Mouse (Mus musculus): ENCODE measurements around the gene Fyb2. TPM values are rescaled to one million over a fixed set of nuclear protein-coding genes. Genes with fewer than 3 reads are reported as not detected.

Fyb2 gene
- polyA plus RNA-seq, 1 experiment from 2014 or later = 0.27 TPM

GRCm38 (mm10) chr4:104902836-104903235 is 10.4 kb upstream of the Fyb2 start:
- Histone ChIP-seq H3K9me3 (no peaks in the 10 kb centered on the region), H3K9ac (replicated peaks) (no peak overlapping the region), H3K4me3 (no peak overlapping the region), H3K36me3 (no peaks in the 10 kb centered on the region), H3K27ac (replicated peaks) (no peak overlapping the region), H3K4me2 (replicated peaks) (no peak overlapping the region), H3K27me3 (no peaks in the 10 kb centered on the region), H3K4me1 (no peaks in the 10 kb centered on the region)
- WGBS = 86% methylated on average over 2 of the region's 2 CpGs
- no peak for ATAC-seq (ENCODE audit: low FRiP score, low read depth)

GRCm38 (mm10) chr4:104905049-104905448 is 8.2 kb upstream of the Fyb2 start:
- Histone ChIP-seq H3K27me3 (no peaks in the 10 kb centered on the region; the same call in 1 of the 2 replicates), H3K4me1 (no peaks in the 10 kb centered on the region), H3K9me3 (no peaks in the 10 kb centered on the region), H3K27ac (replicated peaks) (no peak overlapping the region), H3K4me3 (no peak overlapping the region), H3K4me2 (replicated peaks) (no peak overlapping the region), H3K9ac (replicated peaks) (no peak overlapping the region), H3K36me3 (no peaks in the 10 kb centered on the region)
- no peak for ATAC-seq (ENCODE audit: low FRiP score, low read depth)
- WGBS = 90% methylated on average over 6 of the region's 6 CpGs

- no peak for ATAC-seq (ENCODE audit: low FRiP score, low read depth)
- H3K4me2 ChIP-seq (replicated peaks) = no peak overlapping the region
- no peaks in the 10 kb centered on the region for H3K9me3 ChIP-seq
- H3K27me3 ChIP-seq = peaks cover 14% of the 10 kb centered on the region
- WGBS = 32% methylated on average over 7 of the region's 7 CpGs
- 0 out of 2 replicates have a peak, but pooled peaks cover 6% of the 10 kb centered on the region for H3K4me1 ChIP-seq
- H3K4me3 ChIP-seq = no peak overlapping the region
- H3K36me3 ChIP-seq = no peaks in the 10 kb centered on the region
- no peak overlapping the region for H3K27ac ChIP-seq (replicated peaks)
- H3K9ac ChIP-seq (replicated peaks) = no peak overlapping the region
Observed at GRCm38 (mm10) chr4:104911685-104912084, 1.6 kb upstream of the Fyb2 start.

GRCm38 (mm10) chr4:104914711-104915247 is 1.5 kb downstream of the Fyb2 start:
- WGBS = 77% methylated on average over 6 of the region's 6 CpGs
- H3K4me1 ChIP-seq = 0 out of 2 replicates have a peak, but pooled peaks cover 6% of the 10 kb centered on the region
- no peaks in the 10 kb centered on the region for H3K9me3 ChIP-seq
- no peaks in the 10 kb centered on the region for H3K36me3 ChIP-seq
- H3K27me3 ChIP-seq = peaks cover 14% of the 10 kb centered on the region
- no peak overlapping the region for H3K9ac ChIP-seq (replicated peaks)
- ATAC-seq (ENCODE audit: low FRiP score, low read depth) = no peak
- no peak overlapping the region for H3K27ac ChIP-seq (replicated peaks)
- no peak overlapping the region for H3K4me2 ChIP-seq (replicated peaks)
- H3K4me3 ChIP-seq = no peak overlapping the region

- H3K36me3 ChIP-seq = no peaks in the 10 kb centered on the region
- no peak overlapping the region for H3K4me3 ChIP-seq
- H3K27me3 ChIP-seq = peaks cover 14% of the 10 kb centered on the region; the same call in 1 of the 2 replicates
- no peak overlapping the region for H3K27ac ChIP-seq (replicated peaks)
- 85% methylated on average over 6 of the region's 6 CpGs for WGBS
- no peak for ATAC-seq (ENCODE audit: low FRiP score, low read depth)
- H3K9ac ChIP-seq (replicated peaks) = no peak overlapping the region
- H3K4me1 ChIP-seq = 0 out of 2 replicates have a peak, but pooled peaks cover 6% of the 10 kb centered on the region
- no peak overlapping the region for H3K4me2 ChIP-seq (replicated peaks)
- H3K9me3 ChIP-seq = no peaks in the 10 kb centered on the region
Observed at GRCm38 (mm10) chr4:104918017-104918416, 4.8 kb downstream of the Fyb2 start.

- WGBS = 88% methylated on average over 5 of the region's 5 CpGs
- no peaks in the 10 kb centered on the region for H3K27me3 ChIP-seq
- H3K4me2 ChIP-seq (replicated peaks) = no peak overlapping the region
- H3K9me3 ChIP-seq = no peaks in the 10 kb centered on the region
- no peak for ATAC-seq (ENCODE audit: low FRiP score, low read depth)
- no peak overlapping the region for H3K27ac ChIP-seq (replicated peaks)
- H3K36me3 ChIP-seq = no peaks in the 10 kb centered on the region
- no peak overlapping the region for H3K4me3 ChIP-seq
- H3K9ac ChIP-seq (replicated peaks) = no peak overlapping the region
- no peaks in the 10 kb centered on the region for H3K4me1 ChIP-seq
Observed at GRCm38 (mm10) chr4:104925383-104925782, 12.1 kb downstream of the Fyb2 start.

- H3K27ac ChIP-seq (replicated peaks) = no peak overlapping the region
- H3K36me3 ChIP-seq = no peaks in the 10 kb centered on the region
- H3K4me3 ChIP-seq = no peak overlapping the region
- WGBS = 86% methylated on average over 7 of the region's 7 CpGs
- no peaks in the 10 kb centered on the region for H3K9me3 ChIP-seq
- H3K4me1 ChIP-seq = no peaks in the 10 kb centered on the region
- H3K27me3 ChIP-seq = no peaks in the 10 kb centered on the region
- ATAC-seq (ENCODE audit: low FRiP score, low read depth) = no peak
- no peak overlapping the region for H3K4me2 ChIP-seq (replicated peaks)
- H3K9ac ChIP-seq (replicated peaks) = no peak overlapping the region
Observed at GRCm38 (mm10) chr4:104929165-104929564, 15.9 kb downstream of the Fyb2 start.

GRCm38 (mm10) chr4:104933620-104934019 is 20.4 kb downstream of the Fyb2 start:
- H3K4me1 ChIP-seq = no peaks in the 10 kb centered on the region
- no peak overlapping the region for H3K9ac ChIP-seq (replicated peaks)
- no peak overlapping the region for H3K27ac ChIP-seq (replicated peaks)
- H3K36me3 ChIP-seq = no peaks in the 10 kb centered on the region
- no peak overlapping the region for H3K4me2 ChIP-seq (replicated peaks)
- ATAC-seq (ENCODE audit: low FRiP score, low read depth) = no peak
- no peaks in the 10 kb centered on the region for H3K9me3 ChIP-seq
- H3K4me3 ChIP-seq = no peak overlapping the region
- H3K27me3 ChIP-seq = no peaks in the 10 kb centered on the region

- Histone ChIP-seq H3K36me3 (no peaks in the 10 kb centered on the region), H3K4me3 (no peak overlapping the region), H3K4me2 (replicated peaks) (no peak overlapping the region), H3K27ac (replicated peaks) (no peak overlapping the region), H3K27me3 (0 out of 2 replicates have a peak, but pooled peaks cover 2% of the 10 kb centered on the region), H3K4me1 (no peaks in the 10 kb centered on the region), H3K9me3 (no peaks in the 10 kb centered on the region), H3K9ac (replicated peaks) (no peak overlapping the region)
- no peak for ATAC-seq (ENCODE audit: low FRiP score, low read depth)
- WGBS = 81% methylated on average over 3 of the region's 3 CpGs
Observed at GRCm38 (mm10) chr4:104934997-104935396, 21.7 kb downstream of the Fyb2 start.

- Histone ChIP-seq H3K4me2 (replicated peaks) (no peak overlapping the region), H3K36me3 (no peaks in the 10 kb centered on the region), H3K9me3 (no peaks in the 10 kb centered on the region), H3K4me3 (no peak overlapping the region), H3K27me3 (0 out of 2 replicates have a peak, but pooled peaks cover 2% of the 10 kb centered on the region), H3K27ac (replicated peaks) (no peak overlapping the region), H3K4me1 (no peaks in the 10 kb centered on the region), H3K9ac (replicated peaks) (no peak overlapping the region)
- WGBS = 79% methylated on average over 3 of the region's 3 CpGs
- no peak for ATAC-seq (ENCODE audit: low FRiP score, low read depth)
Observed at GRCm38 (mm10) chr4:104935436-104935835, 22.2 kb downstream of the Fyb2 start.

- no peak overlapping the region for H3K9ac ChIP-seq (replicated peaks)
- H3K9me3 ChIP-seq = no peaks in the 10 kb centered on the region
- H3K4me2 ChIP-seq (replicated peaks) = no peak overlapping the region
- no peak overlapping the region for H3K27ac ChIP-seq (replicated peaks)
- no peaks in the 10 kb centered on the region for H3K36me3 ChIP-seq
- H3K27me3 ChIP-seq = 0 out of 2 replicates have a peak, but pooled peaks cover 2% of the 10 kb centered on the region
- no peaks in the 10 kb centered on the region for H3K4me1 ChIP-seq
- ATAC-seq (ENCODE audit: low FRiP score, low read depth) = no peak
- 74% methylated on average over 9 of the region's 9 CpGs for WGBS
- no peak overlapping the region for H3K4me3 ChIP-seq
Observed at GRCm38 (mm10) chr4:104936011-104936410, 22.8 kb downstream of the Fyb2 start.

GRCm38 (mm10) chr4:104939535-104939934 is 26.3 kb downstream of the Fyb2 start:
- WGBS = 87% methylated on average over 6 of the region's 6 CpGs

GRCm38 (mm10) chr4:104941895-104942294 is 28.6 kb downstream of the Fyb2 start:
- Histone ChIP-seq H3K4me3 (no peak overlapping the region), H3K27me3 (0 out of 2 replicates have a peak, but pooled peaks cover 2% of the 10 kb centered on the region), H3K9ac (replicated peaks) (no peak overlapping the region), H3K27ac (replicated peaks) (no peak overlapping the region), H3K36me3 (no peaks in the 10 kb centered on the region), H3K4me2 (replicated peaks) (no peak overlapping the region), H3K4me1 (no peaks in the 10 kb centered on the region), H3K9me3 (no peaks in the 10 kb centered on the region)
- ATAC-seq (ENCODE audit: low FRiP score, low read depth) = no peak
- 75% methylated on average over 1 of the region's 1 CpGs for WGBS

More at GRCm38 (mm10) chr4:104939535-104939934, 26.3 kb downstream of the Fyb2 start:
- no peaks in the 10 kb centered on the region for H3K36me3 ChIP-seq
- no peak overlapping the region for H3K27ac ChIP-seq (replicated peaks)
- 0 out of 2 replicates have a peak, but pooled peaks cover 2% of the 10 kb centered on the region for H3K27me3 ChIP-seq
- no peak overlapping the region for H3K4me2 ChIP-seq (replicated peaks)
- H3K4me3 ChIP-seq = no peak overlapping the region
- H3K9ac ChIP-seq (replicated peaks) = no peak overlapping the region
- ATAC-seq (ENCODE audit: low FRiP score, low read depth) = no peak
- H3K9me3 ChIP-seq = no peaks in the 10 kb centered on the region
- H3K4me1 ChIP-seq = no peaks in the 10 kb centered on the region

Data from midbrain, embryonic 12.5 days (tissue).